Mouse (Mus musculus): Measurements from ENCODE around the gene Cd207.

The Cd207 gene

GRCm38 (mm10) chr6:83677757-83678156, at the start of gene Cd207:
Gene Cd207, minus strand, starts transcription at chr6:83677857.
- no peak for DNase-seq (ENCODE audit: low spot score in 2 of 2)

- DNase-seq (ENCODE audit: low spot score in 2 of 2), result no peak
These were observed 49.5 kb upstream of the Cd207 start for GRCm38 (mm10) chr6:83727178-83727577.

DNA sequence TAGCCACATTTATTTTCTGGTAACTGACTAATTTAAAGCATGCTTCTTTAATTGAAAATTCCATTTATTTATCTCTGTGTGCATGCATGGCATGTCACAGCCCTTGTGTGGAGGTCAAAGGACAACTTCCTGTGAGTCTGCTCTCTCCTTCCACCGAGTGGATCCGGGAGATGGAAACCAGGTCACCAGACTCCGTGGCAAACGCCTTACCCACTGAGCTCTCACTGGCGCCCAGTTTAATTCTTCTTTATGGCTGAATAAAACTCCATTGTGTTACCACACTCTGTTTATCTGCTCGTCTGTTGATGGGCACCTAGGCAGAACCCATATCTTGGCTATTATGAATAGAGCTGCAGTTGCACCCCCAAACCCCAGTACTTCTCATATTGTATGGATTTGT, 44.9 kb upstream of the Cd207 start:
- no peak for DNase-seq (ENCODE audit: low spot score in 2 of 2)

DNA sequence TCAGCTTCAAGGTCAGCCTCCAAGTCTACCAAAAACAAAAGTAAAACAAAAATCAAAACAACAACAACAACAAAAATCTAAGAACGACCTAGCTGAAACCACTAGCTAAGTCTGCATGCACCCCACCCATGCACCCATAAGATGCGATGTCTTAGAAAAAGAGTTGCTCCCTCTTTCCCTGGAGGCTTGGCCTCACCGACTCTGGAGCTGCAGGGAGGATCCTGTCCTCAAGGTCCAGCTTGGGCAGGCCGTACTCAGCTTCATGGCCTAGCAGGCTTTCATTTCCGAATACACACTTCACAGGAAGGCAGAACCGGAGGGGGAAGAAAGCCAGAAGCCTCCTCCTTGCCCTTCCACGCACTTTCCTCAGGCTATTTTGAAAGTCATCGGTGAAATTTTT, 39.4 kb upstream of the Cd207 start:
- DNase-seq (ENCODE audit: low spot score in 2 of 2), result no peak

DNA sequence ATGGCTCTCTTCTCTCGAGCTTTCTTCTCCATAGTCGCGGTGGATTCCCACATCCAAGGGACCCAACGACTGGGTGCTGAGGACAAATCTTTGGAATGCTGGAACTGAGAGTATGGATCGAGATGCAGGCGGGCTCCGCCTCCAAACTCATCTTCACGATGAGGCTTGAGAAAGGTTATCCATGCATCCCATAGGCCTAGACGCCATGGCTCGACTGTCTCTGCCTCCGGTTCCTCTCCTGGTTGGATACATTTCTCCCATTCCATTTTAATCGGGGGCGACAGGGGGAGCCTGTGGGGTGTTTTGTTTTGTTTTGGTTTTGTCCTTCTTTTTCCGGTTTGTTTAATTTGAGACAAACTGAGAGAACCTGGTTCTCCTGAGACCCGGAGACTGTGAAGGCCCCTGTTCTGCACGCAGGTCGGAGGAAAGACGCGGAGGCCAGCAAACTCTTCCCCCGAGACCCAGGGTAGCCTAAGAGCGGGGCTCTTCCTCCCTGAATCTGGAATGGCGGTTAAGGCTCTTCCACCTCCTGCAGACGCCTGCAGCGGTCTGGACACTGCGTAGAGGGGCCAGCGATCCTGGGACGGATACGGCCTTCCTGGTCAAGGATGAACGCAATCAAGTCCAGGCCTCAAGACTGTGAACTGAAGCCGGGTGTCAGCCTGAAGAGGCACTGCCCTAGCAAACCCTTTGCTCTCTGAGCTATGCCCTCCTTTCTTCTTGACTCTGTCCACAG, 38.0 kb upstream of the Cd207 start:
- no peak for DNase-seq (ENCODE audit: low spot score in 2 of 2)

DNA sequence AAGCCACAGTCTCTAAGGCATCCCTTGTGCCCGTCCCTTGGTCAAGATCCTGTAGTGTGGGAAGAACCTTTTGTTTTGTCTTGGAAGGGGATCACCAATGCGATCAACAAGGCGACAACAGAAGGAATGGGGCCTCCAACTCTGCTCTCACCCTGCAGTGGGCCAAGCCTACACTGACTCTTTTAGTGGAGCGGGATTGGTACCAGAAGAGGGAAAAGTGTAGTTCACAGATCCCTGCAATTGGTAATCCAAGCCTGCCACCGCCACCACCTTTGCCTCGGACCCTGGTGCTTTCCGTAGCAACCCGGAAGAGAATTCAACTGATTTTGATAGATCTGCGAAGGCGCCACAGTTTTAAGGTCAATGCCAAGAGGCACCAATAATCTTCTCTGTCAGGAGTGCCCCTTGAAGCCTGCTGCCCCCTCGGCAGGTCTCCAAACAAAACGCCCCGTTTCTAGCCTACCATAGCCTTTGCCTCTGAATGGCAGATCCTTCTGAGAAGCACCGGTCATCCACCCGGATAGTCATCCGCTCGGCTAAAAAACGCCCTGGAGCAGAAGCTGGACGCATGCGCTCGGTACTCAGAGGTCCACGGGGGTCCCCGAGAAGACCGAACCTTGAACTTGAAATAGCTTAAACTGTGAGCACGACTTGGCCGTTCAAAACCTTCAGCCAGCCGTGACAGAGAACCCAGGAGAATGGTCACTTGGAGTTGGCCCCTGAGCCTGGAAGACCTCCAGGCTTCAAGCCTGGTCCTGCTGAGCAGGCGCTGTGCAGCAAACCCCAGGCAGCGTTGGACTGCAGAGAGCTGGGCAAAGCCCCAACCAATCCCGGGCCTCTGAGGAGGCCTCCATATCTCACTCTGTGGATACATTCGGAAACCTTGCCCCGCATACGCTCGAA, 36.8 kb upstream of the Cd207 start:
- DNase-seq (ENCODE audit: low spot score in 2 of 2), result no peak

DNA sequence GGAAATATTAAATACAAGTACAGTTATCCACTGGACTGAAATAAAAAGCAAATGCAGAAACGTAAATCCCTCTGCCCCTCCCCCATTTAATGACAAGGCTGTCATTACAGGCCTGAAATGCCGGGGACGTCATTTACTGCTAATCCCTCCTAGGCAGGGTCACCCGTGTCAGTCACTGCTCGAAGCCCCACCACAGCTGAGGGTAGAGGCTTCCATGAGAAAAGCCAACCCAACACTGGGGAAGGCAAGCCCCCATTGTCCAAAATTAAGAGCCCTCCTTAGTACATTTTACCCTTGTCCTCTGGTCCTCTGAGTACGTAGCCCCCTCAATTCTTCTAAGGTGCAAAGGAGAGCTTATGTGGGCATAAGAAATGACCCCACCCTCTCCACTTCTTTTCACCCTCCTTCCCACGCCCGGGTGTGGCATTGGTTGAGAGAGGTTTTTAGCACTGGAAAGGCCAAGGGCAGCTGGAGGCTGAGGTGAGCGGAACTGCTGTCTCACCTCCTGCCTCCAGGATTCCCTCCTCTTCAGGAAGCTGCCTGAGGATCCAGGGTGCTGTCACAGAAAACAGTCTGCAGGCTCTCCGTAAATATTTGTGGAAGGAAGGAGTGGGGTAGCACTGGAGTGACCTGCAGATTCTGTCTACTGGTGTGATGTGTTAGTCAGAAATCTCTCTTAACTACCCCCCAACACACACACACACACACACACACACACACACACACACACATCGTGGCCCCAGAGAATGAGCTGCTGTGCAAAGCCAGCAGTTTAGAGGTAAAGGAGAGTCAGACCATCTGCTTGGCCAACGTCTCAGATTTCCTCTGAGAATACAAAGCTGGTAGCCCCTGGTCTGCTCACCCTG, 35.8 kb upstream of the Cd207 start:
- DNase-seq (ENCODE audit: low spot score in 2 of 2), result no peak

GRCm38 (mm10) chr6:83711725-83712475, 34.2 kb upstream of the Cd207 start:
- no peak for DNase-seq (ENCODE audit: low spot score in 2 of 2)

DNA sequence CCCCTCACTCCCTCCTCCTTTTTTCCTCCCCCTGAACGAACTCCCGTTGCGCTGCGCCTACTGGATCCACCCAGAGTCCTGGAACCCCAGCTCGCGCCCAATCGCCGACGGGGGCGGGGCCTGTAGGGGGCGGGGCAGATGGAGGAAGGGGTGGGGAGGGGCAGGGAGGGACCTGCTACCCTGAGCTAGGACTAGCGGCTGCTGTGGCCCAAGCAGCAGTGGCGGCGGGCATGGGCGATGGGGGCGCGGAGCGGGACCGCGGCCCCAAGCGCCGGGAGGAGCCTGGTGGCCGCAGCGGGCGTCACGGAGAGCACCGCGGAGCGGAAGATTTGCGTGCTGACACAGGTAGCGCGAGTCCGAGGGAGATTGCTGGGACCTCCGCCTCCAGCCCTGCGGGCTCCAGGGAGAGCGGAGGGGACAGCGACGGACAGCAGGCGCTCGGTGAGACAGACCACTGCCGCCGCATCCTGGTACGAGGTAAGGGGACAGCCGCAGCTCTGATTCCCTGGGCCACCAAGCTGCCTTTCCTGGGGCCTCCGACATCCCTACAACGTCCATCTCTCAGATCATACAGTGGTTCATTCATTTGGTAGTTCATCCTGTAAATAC, 33.5 kb upstream of the Cd207 start, which contains the start of gene Vax2:
TSS of gene Vax2 (plus strand) at position 198 of the 609 bp plus-strand sequence.
- no peak for DNase-seq (ENCODE audit: low spot score in 2 of 2)

GRCm38 (mm10) chr6:83710361-83711066, 32.9 kb upstream of the Cd207 start:
- DNase-seq (ENCODE audit: low spot score in 2 of 2), result no peak

DNA sequence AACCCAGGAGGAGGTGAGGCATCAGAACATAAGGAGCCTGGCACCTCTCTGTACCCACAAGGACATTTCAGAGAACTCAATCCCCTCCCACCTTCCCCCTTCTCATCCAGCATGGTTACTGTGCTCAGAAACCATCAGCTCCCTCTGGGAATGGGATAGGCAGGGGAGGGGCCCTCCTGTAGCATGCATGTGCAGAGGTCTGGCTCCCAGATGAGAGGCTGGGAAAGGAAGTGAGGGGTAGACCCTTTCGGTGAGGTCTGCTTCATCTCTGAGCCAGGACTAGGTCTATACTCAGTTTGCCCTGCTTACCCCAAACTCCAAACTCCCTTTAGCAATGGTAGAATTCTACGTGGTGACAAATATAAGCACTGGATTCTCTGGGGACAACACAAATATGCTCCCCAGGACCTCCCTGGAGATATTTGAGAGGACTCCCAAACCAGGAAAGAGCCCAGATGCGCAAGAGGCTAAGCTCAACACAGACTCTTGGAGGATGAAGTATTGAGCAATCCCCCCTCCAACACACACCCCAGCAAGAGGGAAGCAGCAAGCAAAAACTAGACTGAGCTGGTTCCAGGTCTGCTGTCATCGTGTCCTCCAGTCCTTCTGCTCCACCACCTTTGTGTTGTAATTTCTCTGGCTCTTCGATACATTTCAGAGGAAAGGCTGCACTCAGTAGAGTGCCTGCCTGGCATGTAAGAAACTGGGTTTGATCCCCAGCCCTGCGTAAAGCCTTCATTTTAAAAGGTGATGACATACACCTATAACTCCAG, 30.3 kb upstream of the Cd207 start:
- no peak for DNase-seq (ENCODE audit: low spot score in 2 of 2)

DNA sequence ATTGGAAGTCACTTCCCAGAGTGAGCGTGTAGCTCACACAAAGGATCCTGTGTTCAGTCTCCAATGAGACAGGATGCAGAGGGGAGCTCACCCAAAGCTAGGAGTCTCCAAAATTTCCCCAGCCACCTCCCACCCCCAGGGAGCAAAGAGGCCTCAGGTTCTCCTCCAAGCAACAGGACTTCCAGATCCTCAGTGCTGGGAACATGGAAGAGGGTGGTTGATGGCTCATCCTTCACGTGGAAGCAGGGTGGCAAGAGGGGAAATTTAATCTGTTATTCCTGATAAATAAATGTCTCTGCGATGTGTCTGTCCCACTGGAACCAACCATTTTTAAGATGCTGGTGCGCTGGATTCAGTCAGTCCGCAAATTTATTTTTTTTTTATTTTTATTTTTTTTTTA, 27.0 kb upstream of the Cd207 start:
- no peak for DNase-seq (ENCODE audit: low spot score in 2 of 2)

- no peak for DNase-seq (ENCODE audit: low spot score in 2 of 2)
These were observed 26.6 kb upstream of the Cd207 start for GRCm38 (mm10) chr6:83704294-83704693.

- DNase-seq (ENCODE audit: low spot score in 2 of 2), result no peak
These were observed 26.0 kb upstream of the Cd207 start for GRCm38 (mm10) chr6:83703722-83704078.

- DNase-seq (ENCODE audit: low spot score in 2 of 2), result no peak
These were observed 25.5 kb upstream of the Cd207 start for GRCm38 (mm10) chr6:83703000-83703721.

DNA sequence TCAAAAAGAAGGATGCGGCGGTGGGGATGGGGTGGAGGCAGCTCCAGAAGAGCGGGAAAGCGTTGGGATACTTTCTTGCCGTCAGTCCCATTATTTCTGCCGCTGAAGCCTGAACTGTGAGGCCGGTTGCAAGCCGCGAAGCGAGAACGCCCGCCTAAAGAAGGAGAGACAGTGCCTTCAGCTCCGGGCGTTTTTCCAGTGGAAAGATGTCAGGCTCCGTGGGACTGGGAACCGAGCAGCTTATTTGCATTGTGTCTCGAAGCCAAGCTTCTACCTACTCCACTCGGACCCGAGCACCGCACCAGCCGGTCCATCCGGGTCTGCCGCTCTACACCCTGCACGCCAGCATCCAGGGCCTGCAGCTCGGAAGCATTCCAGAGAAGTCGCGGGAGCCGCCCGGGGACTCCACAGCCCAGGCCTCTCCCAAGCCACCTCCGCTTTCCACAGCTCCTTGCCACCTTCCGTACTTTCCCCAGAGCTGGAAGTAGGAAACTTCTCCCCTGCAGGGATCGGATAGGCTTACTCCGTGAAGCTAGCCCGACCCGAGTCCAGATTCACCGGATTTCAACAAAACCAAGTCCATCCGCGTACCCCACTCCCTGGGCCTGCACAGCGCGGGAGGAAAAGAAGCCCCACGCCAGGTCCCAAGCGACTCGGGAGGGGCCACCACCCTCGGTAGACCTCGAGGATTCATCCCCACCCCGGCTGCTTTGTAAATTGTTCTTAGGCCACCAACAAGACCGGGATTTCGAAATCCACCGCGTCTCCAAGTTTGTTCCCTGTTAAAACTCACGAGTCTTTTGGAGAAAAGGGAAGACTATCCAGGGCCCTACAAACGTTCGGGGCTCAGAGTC, 24.7 kb upstream of the Cd207 start:
- no peak for DNase-seq (ENCODE audit: low spot score in 2 of 2)

GRCm38 (mm10) chr6:83701001-83701400, 23.3 kb upstream of the Cd207 start:
- DNase-seq (ENCODE audit: low spot score in 2 of 2), result no peak

DNA sequence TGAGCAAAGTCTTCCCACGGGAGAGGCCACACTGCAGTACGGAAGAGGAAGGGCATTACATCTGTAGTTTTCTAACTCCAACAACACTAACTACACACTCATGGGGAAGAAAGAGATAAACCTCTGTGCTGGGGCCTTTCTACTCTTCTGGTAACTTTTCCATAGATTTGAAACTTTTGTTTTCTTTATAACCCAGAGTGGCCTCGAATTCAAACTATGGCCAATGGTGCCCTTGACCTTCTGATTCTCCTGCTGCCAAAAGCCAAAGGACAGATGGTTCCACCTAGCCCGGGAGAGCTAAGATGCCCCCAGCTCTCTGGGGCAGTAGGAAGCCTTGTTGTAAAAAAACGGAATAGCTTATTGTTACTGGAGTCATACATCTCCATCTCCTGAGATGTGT, 22.3 kb upstream of the Cd207 start:
- no peak for DNase-seq (ENCODE audit: low spot score in 2 of 2)
